Mouse (Mus musculus): ENCODE measurements around the gene Sfmbt1.
A peak's percentile ranks its signal among the peaks of the same experiment; 100 is the strongest.

The Sfmbt1 gene

DNA sequence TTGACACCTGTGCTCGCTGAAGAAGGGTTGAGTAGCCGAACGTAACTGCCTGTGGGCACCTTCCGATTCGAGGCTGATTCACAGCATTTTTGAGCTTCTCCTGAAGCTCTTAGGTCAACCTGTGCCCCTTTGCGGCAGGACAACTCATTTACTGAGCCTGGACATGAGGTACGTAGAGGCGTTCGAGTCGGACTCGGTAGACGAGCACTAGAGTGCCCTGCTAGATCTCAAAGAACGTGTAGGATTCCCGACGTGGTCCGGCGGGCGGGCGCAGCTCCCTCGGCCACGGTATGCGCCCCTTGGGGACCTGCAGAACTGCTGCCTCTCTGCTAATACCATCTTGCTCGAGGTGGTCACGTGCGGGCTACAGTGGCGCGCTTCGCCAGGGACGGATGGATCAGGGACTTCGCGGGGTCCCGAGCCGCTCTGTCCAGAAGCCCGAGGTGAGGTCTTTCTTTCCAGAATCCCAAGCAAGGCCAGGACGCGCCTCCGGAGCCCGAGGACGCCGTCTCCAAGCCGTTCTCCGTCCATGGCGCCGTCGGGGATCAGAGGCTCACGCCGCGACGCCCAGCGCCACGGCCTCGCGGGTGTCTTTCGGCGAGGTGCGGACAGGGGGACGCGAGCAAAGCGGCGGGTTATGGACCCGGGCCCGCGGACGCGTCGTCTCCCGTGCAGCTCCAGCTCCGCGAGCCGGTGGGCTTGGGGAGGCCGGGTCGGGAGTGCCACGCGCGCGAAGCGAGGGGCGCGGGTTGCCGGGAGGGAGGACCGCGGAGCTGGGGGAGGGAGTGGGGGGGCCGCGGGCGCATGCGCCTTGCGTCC is at the start of gene Sfmbt1:
TSS of gene Sfmbt1 (plus strand) at position 51 of the 819 bp plus-strand sequence.
- no peak for DNase-seq (ENCODE audit: low spot score)

DNA sequence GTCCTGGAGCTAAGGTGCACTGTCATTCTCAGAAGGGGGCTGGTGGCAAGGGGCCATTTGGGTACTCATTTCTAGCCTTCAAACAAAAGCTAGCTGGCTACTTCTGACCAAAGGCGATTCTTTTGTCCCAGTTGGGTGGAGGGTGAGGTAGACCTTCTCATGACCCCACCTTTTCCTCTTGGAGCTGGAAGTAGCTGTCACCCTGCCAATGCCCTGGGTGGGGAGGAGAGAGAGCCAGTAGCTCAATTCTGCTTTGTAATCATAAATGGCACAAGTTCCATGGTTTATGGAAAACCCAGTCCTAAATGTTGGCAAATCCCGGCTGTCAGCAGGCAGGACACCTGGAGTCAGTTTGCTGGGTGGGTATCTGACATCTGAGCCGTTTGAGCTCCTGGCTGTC is 48.6 kb upstream of the Sfmbt1 start:
- no peak for DNase-seq (ENCODE audit: low spot score)

DNA sequence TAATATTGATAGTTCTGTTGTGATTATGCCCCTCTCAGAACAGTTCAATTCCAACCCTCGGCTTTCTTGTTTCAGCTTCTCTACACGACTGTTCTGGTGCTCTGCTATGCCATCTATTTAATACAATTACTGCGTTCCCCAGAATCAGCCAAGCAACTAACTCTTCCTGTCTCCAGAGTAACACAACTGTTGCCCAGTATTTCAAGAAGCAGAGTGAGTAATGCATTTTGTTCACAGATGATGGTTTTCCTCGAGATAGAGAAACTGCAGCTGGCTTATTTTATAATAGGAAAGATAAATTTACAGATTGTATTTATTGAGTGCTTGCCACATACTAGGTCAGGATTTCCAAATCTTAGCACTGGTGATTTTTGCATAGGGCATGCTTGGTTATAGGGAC is 48.0 kb upstream of the Sfmbt1 start:
- DNase-seq (ENCODE audit: low spot score): no peak

DNA sequence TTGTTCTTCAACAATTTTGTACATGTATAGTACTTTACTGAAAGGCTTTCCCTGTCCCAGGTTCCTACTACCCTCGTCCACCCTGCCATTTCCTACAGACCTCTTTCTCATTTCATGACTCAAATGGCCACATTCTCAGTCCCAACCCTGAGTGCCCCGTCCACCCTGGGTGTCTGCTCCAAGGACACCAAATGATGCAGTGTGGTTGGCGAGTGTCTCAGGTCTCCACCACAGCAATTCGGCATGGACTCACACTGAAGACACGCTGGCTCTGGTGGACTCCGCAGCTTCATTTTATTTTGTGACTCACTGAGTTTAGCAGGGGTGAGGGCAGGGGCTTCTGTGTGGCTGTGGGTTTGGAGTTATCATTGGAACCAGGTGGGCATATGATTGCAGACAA is 44.5 kb upstream of the Sfmbt1 start:
- no peak for DNase-seq (ENCODE audit: low spot score)

DNA sequence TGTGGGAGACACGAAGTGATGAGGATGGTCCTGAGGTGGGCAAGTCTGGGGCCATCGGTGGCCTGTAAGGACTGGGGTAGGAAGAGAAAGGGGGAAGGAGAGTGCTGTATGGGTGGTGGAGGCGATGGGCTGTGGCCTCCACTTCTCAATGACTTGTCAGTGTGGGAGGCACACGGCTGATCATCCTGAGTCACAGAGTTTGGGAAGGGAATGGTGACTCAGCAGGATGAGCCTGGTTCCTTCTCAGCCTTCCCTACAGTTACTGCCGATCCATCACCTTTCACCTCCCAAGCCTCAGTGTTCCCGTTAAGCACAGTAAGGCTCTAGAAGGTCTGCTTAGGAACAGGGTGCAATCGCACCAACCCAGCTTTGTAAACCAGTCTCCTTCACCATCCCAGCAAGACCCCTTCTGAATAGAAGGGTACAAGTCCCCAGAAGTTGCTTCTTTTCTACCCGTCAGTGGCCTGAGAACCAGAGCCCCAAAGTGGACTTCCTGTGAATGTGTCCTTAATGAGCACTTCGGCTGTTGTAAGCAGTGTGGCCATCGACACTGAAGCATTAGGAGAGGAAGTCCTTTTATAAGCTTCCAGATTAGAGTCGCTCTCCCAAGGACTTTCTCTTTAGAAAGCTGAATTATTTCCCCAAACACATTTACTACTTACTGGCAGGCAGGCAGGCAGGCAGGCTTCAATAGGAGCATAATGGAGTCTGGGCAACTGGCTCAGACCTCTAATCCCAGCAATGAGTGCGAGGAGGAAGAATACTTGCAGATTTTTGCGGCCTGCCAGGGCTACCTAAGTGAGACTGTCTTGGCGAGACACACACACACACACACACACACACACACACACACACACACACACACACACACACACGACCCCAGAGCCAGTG is 43.3 kb upstream of the Sfmbt1 start:
- no peak for DNase-seq (ENCODE audit: low spot score)

DNA sequence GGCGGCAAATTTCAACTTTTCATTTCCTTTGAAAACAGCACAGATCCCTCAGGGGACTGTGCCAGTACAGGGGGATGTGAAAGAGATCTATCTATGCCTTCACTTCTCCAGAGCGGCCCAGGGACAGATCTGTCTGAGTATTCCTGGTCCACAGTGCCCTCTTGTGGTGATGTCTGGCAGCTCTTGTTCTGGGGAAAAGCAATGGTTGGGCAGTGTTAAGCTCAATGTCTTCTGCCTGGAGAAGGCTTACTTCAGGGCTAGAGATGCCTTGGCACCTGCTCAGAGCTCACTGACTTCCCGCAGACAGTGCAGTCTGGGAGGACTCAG is 42.7 kb upstream of the Sfmbt1 start:
- DNase-seq (ENCODE audit: low spot score): peak; percentile 72

DNA sequence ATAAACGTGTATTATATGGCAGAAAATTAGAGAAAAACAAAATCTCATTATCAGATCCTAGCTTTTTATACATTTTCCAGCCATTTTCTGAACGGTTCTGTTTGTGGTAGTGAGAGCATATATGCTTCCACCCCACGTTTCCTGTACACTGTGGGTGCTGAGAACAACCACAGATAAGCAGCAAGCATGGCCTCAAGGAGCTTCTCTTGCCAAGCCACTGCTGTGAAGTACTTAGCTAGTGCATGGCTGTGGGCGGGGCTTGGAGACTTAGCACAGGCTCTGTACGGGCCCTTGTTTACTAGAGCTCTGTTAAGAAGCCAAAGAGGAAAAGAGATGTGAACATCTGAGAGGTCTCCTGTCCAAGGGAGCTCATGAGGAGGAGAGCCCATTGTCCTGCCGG is 39.7 kb upstream of the Sfmbt1 start:
- peak; percentile 8 for DNase-seq (ENCODE audit: low spot score)

DNA sequence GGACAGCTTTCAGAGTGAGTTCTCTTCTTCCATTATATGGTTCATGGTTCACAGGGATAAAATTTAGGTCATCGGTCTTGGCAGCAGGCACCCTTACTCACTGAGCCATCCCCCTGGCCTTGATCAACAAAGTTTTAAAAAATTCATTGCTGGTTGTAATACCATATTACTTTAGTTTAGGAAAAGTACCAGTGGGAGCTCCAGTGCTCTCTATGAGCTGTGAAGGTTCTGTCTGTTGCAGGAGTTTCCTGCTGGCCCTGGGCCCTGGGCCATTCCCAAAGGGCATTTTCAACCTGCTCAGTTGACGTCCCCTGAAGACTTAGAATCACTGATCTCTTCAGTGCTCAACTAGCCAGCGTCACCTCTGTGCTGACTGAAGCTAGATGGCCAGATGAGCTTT is 32.5 kb upstream of the Sfmbt1 start:
- DNase-seq (ENCODE audit: low spot score): no peak

DNA sequence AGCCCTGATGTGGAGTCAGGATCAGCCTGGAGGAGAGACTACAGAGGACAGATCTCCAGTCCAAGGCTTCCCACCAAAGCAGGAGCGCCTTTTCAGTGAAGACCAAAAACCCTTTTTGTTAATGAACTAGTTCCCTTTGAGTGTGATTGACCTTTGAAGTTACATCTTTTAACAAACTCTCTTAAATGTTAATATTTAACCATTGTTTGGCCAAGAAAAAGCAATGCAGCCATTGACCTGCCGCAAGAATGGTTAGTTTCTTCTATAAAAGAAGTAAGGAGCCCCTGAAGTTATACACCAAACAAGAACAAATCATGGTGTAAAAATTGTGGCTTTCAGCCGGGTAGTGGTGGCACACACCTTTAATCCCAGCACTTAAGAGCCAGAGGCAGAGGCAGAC is 24.0 kb upstream of the Sfmbt1 start:
- no peak for DNase-seq (ENCODE audit: low spot score)

DNA sequence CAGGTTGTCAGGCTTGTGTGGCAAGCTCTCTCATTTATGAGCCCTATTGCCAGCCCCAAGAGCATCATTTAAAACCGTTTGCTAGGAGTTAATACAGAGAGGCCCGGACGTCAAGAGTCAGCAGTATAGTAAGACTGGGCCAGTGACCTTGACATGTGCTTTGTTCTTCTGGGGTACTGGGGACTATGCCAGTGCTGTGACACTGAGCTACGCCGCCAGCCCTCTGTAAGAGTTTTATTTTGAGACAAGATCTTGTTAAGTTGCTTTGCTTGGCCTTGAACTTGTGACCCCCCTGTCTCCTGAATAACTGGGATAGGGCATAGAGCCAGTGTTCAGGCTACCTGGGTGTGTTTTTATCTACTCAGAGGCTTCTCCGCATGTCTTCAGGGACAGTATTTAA is 22.2 kb upstream of the Sfmbt1 start:
- DNase-seq (ENCODE audit: low spot score): no peak

DNA sequence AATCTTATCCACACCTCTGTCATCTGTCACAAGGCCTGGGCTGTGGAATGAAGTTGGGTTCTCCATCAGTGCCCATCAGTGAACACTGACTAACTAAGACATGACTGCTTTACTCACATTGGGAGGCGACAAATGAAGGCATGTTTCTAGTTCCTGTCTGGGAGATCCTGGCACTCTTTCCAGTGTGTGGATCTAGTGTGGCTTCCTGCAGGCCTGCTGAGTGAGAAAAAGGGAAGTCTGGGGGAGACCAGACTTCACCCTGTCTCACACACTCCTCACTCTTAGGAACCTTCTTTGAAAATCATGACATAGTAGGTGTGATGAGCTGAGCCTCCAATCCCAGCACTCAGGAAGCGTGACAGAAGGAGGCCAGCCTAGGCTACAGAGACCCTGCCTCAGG is 19.9 kb upstream of the Sfmbt1 start:
- no peak for DNase-seq (ENCODE audit: low spot score)

DNA sequence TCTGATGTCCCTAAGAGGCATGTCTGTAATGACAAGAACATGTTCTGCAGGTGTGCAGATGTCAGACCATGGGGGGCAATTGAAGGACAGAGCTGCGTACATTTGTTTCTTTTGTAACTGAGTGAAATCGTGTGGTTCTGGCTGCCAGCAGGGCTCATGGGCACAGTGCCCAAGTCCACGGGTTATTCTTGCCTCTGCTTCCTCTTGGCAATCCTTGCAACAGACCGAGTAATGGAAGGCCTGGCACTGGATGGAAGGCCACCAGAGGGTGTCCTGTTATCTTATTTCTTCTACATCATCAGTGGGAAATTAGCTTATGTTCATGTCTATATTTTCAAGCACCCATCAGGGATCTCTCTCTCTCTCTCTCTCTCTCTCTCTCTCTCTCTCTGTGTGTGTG is 19.0 kb upstream of the Sfmbt1 start:
- no peak for DNase-seq (ENCODE audit: low spot score)

DNA sequence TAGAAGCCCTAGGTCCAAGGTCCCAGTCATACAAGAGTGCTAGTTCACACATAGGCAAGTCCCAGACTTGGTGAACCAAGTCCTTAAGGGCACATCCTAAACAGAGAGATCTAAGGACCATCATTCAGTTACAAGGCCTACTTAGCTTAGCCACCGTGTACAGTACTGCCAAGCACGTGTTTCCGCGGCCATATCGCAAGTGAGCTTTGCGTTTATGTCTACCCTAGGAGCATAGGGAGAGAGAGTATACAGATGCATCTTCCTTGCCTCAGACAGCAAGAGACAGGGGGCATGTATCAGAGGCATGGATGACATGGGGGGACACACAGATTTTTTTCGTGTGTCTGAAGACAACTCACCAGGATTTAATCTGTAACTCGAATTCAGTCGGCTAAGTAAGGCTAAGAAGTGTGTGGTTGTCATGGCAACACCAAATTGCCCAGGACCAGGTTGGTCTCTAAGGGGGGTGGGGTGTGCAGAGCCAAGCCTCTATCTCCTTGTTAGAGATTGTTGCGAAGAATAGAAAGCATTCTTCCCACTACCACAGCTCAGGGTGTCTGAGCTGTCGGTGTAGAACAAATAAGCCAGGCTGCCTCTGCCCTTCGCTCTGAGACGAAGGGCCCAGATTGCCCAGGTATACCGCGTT is 17.1 kb upstream of the Sfmbt1 start:
- DNase-seq (ENCODE audit: low spot score): no peak

DNA sequence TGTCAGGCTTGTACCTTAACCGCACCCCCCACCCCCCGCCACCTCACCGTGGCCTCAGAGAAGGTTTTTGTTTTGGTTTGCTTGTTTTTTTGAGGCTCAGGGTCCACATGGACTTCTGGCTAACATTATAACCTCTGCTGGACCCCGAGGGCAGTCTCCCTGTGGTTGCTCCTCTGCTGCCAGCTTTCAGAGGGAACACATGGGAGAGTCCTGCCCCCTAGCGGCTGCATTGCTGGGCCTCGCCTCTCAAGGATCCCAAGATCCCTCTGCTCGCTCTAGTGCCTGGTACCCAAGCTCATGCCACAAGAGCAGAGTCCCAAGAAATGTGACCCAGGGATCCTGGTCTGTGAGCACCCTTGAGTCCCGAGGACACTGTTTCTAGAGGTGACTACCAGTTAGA is 15.0 kb upstream of the Sfmbt1 start:
- peak; percentile 31 for DNase-seq (ENCODE audit: low spot score)

DNA sequence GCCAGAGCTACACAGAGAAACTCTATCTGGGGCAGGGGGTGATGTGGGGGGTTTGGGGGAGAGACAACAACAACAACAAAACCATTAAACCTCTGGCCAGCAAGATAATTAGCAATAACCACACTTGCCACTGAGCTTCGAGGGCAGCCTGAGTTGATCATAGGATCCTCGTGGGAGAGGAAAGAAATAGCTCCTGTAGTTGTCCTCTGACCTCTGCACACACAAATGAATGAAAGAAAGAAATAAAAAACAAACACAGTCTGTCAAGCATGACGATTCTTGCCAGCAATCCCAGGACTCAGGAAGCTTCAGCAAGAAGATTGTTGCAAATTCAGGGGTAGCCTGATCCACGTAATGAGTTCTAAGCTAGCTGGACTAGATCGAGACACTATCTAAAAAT is 12.1 kb upstream of the Sfmbt1 start:
- no peak for DNase-seq (ENCODE audit: low spot score)

DNA sequence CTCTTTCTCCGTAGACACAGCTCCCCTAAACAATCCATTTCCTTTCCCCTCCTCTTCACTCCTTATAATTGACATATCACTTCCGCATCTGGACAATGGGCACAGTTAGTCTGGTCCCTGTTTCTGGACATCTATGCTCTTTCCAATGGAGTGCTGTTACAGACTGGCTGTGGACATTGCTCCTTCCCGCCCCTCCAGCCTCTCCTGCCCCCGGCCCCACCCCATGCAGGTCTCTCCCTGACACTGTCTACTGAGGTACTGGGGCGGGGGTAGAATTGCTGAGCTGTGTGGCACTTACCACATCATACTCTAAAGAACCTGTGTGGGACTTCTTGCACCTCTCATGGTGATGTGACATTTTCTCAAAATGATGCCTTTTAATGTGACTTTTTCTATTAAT is 11.6 kb upstream of the Sfmbt1 start:
- DNase-seq (ENCODE audit: low spot score): no peak

DNA sequence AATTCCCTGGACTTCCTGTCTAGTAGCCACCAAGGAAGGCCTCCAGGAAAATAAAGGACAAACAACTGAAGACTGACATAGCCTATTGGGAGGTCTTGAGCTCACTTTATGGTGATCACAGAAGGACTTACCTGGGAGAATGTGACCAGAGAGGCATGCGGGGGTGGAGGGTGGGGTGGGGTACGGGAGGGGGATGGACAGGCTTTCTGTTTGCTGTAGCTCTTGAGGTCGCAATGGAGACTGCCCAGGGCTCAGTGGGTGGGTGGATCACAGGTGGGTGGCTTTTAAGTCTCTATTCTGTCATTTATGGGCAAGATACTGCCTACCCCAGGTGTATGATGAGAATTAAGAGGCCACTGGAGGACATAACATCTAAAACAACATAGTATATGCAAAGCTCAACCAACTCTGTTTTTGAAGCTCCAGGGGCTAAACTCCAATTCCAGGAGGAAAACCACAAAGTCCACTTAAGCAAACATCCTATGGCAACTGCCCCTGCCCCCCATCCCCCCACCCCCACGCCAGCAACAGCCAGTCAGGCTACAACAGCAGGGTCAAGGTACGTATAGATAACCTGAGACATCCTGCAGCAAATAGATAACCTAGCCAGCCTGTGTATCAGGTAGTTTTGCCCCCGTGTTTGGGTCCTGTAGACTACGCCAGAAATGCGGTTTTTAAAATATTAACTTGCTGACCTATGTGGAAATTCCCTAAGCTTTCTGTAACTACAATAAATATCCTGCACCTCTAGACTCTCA is 10.4 kb upstream of the Sfmbt1 start:
- DNase-seq (ENCODE audit: low spot score): no peak

DNA sequence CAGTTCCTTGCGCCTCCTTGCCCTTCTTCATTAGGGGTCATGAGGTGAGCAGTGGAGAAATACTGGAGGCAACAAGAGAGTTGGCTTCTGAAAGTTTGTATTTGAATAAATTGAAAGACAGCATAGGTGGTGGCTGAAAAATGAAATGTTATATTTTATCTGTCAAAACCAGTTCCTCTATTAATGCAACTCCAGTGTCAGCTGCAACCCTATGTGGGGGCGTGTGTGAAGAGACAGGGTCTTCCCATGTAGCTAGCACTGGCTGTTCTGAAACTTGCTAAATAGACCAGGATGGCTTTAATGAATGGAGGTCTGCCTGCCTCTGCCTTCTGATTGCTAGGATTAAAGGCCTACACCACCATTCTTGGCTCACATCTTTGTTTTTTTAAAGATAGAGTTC is 2.8 kb upstream of the Sfmbt1 start:
- no peak for DNase-seq (ENCODE audit: low spot score)

DNA sequence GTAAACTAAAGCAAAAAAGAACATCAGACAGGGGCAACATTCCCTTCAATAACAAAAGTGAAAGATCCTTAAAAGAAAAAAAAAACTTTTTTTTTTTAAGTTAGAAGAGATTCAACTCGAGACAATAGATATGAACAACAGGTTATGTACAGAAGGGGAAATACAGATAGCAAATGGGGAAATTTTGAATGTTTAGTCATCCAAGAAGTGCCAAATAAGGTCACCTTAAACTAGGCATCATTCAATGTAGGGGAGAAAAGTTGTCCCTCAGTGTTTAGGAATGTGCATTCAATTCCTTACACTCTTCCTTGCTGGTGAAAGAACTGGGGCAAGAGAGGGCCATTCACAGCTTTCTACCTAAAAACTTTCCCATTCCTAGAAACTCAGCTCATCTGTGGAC is 880 bp upstream of the Sfmbt1 start:
- no peak for DNase-seq (ENCODE audit: low spot score)

DNA sequence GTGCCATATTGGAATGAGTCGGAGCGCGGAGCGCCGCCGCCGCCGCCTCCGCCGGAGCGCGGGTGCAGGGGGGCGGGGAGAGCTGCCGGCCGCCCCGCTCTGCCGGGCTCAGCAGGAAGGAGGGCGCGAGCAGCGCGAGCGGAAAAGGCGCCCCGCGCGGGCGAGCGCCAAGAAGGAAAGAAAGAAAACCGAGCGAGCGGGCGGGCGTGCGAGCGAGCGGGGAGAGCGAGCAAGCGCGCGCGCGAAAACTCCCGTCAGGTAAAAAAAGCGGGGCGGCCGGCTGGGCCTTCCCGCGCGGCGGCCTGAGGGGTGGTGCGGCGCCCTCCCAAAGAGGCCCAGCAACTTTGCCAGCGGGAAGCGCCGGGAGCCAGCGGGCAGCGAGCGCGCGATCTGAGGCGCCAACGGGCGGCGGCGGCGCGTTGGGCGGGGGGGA is 985 bp downstream of the Sfmbt1 start:
- DNase-seq (ENCODE audit: low spot score): peak; percentile 64

DNA sequence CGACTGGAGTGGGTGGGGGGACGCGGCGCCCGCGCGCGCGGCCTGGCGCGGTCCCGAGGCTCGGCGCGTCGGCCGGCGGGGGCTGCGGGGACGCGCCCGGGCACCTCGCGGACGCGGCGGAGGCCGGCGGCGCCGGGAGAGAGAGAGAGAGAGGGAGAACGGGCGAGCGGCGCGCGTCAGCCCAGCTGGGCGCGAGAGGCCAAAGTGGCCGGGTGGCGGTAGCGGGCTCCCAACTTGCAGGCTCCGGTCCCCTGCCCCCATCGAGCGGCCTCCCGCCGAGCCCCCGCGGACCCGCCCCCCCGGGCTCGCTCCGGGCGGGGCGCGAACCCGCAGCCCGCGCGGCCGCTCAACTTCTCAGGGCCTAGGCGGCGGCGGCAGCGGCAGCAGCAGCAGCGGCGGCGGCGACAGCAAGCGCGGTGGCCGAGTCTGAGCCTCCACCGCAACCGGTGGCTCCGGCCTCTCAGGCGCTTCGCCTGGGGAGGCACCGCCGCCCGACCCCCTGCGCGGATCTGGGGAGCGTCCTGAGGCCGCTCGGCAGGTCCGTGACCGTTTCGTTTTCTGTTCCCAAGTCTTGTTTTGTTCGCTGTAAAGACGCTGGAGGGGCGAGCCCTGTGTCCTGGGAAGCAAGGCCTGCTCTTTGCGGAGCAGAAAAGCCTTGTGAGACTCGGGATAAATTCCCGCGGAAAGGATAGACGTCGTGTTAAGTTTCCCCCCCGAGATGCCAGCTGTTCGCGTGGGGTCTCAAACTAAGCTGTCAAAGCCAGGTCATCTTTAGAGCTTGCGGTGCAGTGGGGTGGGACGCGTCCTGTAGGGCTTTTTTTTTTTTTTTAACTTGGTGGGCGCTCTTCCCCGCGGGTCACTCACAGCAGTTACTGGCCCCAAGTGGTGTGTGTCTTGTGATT is 1.7 kb downstream of the Sfmbt1 start:
- peak; percentile 59 for DNase-seq (ENCODE audit: low spot score)

Data from spleen, adult 12 weeks (tissue).